Mouse (Mus musculus) right cerebral cortex, postnatal 36 days (tissue): Measurements from ENCODE around the gene Hs6st3.

Experiments used
- DNase-seq, 2 experiments: peaks; one replicate each; pipeline ENCODE4 v3.0.0; 2022; ENCODE audit warnings: low spot score in 2 of 2, mixed read lengths in 1 of 2

Hs6st3 gene

GRCm38 (mm10) chr14:119642874-119643273 lies 504.7 kb downstream of the Hs6st3 start:
- DNase-seq, result no peak

- no peak for DNase-seq
These were observed 505.7 kb downstream of the Hs6st3 start for GRCm38 (mm10) chr14:119643840-119644239.

- DNase-seq, result no peak
These were observed 518.8 kb downstream of the Hs6st3 start for GRCm38 (mm10) chr14:119656936-119657335.

GRCm38 (mm10) chr14:119665741-119666141 lies 527.6 kb downstream of the Hs6st3 start:
- peak; percentile 48 to 65 for DNase-seq

GRCm38 (mm10) chr14:119667421-119667820 lies 529.3 kb downstream of the Hs6st3 start:
- DNase-seq, result no peak

- peak in 1 of 2 experiments; percentile 30 for DNase-seq
These were observed 532.9 kb downstream of the Hs6st3 start for GRCm38 (mm10) chr14:119670836-119671587.

- DNase-seq, result no peak
These were observed 540.4 kb downstream of the Hs6st3 start for GRCm38 (mm10) chr14:119678574-119678973.

GRCm38 (mm10) chr14:119680052-119680451 lies 541.9 kb downstream of the Hs6st3 start:
- DNase-seq, result peak in 1 of 2 experiments; percentile 28

GRCm38 (mm10) chr14:119687885-119688284 lies 549.7 kb downstream of the Hs6st3 start:
- DNase-seq, result no peak

- DNase-seq, result no peak
These were observed 561.8 kb downstream of the Hs6st3 start for GRCm38 (mm10) chr14:119699982-119700381.

- no peak for DNase-seq
These were observed 576.6 kb downstream of the Hs6st3 start for GRCm38 (mm10) chr14:119714712-119715111.

GRCm38 (mm10) chr14:119717323-119717722 lies 579.2 kb downstream of the Hs6st3 start:
- no peak for DNase-seq

GRCm38 (mm10) chr14:119725102-119725501 lies 587.0 kb downstream of the Hs6st3 start:
- no peak for DNase-seq

GRCm38 (mm10) chr14:119731436-119732080 lies 593.4 kb downstream of the Hs6st3 start:
- no peak for DNase-seq

- DNase-seq, result no peak
These were observed 594.1 kb downstream of the Hs6st3 start for GRCm38 (mm10) chr14:119732219-119732618.

GRCm38 (mm10) chr14:119737408-119737961 lies 599.3 kb downstream of the Hs6st3 start:
- no peak for DNase-seq

GRCm38 (mm10) chr14:119741791-119742190 lies 603.6 kb downstream of the Hs6st3 start:
- DNase-seq, result no peak

GRCm38 (mm10) chr14:119761376-119761775 lies 623.2 kb downstream of the Hs6st3 start:
- no peak for DNase-seq

GRCm38 (mm10) chr14:119772040-119772439 lies 633.9 kb downstream of the Hs6st3 start:
- DNase-seq, result no peak

- DNase-seq, result no peak
These were observed 638.1 kb downstream of the Hs6st3 start for GRCm38 (mm10) chr14:119776261-119776660.

- no peak for DNase-seq
These were observed 641.9 kb downstream of the Hs6st3 start for GRCm38 (mm10) chr14:119779982-119780588.

- DNase-seq, result no peak
These were observed 643.0 kb downstream of the Hs6st3 start for GRCm38 (mm10) chr14:119781111-119781510.
